Mouse (Mus musculus): ENCODE measurements around the gene Chrna7. TPM values are rescaled to one million over a fixed set of nuclear protein-coding genes. Genes with fewer than 3 reads are reported as not detected.

Chrna7 gene
- not detected in 4 replicates for total RNA-seq (2023)

GRCm38 (mm10) chr7:63212084-63212723, at the start of gene Chrna7:
TSS of gene Chrna7 (minus strand) at chr7:63212569.

Other genes with a start within 250 kb of the Chrna7 start
- gene Otud7a, start 232.2 kb upstream of the Chrna7 start, total RNA-seq (2023), result not detected in 4 replicates